Mouse (Mus musculus): ENCODE data around the gene Atp8a2.

DNA sequence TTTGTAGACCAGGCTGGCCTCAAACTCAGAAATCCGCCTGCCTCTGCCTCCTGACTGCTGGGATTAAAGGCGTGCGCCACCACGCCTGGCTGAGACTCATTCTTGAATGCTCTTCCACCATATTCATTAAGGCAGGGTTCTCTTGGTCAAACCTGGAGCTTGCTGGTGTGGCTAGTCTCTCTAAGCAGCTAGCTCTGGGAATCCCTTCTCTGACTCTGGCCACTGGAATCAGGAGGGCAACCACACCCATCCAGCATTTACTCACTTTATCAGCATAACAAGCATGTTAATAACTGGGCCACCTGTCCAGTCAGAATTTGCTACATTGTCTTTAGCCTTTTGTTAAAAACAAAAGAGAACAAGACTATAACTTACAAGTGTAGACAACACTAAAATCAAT, 20.6 kb upstream of the Atp8a2 start:
- TF ChIP-seq CTCF (IDR thresholded peaks at IDR 0.05; ENCODE audit: low read depth, low read length) (no peak), POLR2A (IDR thresholded peaks at IDR 0.05; ENCODE audit: borderline replicate concordance, low read depth, low read length) (no peak)
